Mouse (Mus musculus) cerebellum, adult 18-20 months (tissue): ENCODE results near the gene Arhgap9.
A peak's percentile ranks its signal among the peaks of the same experiment; 100 is the strongest.
"Not testable (repeated sequence)": the region's sequence is repeated elsewhere in the genome, so short reads cannot be mapped to it uniquely, and the experiment has no call there.

Source experiments
- DNase-seq, 2 experiments: peaks; one replicate each; pipeline ENCODE4 v3.0.0; 2021

Gene Arhgap9

DNA sequence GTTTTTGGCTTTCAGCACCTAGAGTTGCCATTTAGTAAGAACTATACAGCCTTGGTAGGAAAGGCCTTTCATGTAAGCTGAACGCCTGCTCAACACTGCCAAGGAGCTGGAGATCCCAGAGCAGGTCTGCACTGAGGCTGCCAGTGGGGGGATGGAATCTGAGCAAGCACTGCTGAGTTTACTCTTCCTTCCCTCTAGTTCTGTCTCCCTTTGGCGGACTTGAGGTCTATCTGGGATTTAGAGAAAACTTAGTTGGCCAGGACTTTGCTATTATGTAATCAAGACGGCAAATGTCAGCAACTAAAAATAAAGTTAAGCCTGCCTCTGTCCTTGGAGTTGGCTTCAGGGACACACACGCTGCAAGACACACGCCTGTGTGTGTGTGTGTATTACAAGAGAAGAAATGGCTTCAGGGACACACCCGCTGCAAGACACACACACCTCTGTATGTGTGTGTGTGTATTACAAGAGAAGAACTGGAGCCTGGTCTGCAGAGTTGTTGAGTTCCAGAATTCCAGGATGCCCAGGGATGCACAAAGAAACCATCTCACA lies 28.7 kb upstream of the Arhgap9 start:
- no peak for DNase-seq

- no peak for DNase-seq
Observed at GRCm38 (mm10) chr10:127293590-127294113, 28.1 kb upstream of the Arhgap9 start.

- no peak for DNase-seq
Observed at GRCm38 (mm10) chr10:127294895-127295510, 26.8 kb upstream of the Arhgap9 start.

- DNase-seq, result no peak
Observed at GRCm38 (mm10) chr10:127295986-127296794, 25.6 kb upstream of the Arhgap9 start.

DNA sequence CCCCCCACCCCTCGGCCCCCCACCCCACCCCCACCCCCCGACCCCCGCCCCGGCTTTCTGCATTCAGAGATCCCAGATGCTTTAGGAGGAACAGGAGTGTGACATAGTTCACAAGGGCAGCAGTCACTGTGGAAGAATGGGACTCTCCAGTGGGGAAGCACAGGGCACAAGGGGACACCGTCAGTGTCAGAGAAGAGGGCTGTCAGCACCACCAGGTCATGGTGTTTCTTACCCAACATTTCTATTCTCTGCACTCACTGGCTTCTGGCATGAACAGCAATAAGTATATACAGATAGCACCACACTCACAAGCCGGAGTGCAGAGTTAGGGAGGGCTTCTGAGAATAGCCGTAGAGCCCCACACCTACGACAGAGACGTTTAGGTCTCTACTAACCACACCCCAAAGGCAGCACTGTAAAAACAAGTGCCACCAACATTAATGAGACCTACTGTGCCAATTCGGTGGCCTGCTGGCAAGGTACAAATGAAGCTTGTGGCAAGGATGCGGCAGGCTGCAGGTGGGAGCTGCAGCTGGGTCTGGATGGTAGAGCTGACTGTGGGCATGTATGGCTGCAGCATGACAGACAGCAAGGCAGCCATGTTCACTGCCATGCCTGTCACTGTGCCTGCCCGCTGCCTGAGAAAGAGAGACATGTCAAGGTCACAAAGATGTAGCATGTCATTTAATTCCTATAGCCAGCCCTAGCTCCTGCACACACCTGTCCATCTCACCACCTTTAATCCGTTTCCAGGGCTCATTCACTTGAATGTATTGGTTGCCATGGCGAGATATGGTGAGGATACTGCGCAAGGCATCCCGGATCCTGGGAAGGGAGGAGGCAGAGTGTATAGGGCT lies 24.5 kb upstream of the Arhgap9 start:
- no peak for DNase-seq

GRCm38 (mm10) chr10:127300361-127300760 lies 21.4 kb upstream of the Arhgap9 start:
- DNase-seq, result no peak

GRCm38 (mm10) chr10:127303136-127303535 lies 18.6 kb upstream of the Arhgap9 start:
- DNase-seq, result no peak

DNA sequence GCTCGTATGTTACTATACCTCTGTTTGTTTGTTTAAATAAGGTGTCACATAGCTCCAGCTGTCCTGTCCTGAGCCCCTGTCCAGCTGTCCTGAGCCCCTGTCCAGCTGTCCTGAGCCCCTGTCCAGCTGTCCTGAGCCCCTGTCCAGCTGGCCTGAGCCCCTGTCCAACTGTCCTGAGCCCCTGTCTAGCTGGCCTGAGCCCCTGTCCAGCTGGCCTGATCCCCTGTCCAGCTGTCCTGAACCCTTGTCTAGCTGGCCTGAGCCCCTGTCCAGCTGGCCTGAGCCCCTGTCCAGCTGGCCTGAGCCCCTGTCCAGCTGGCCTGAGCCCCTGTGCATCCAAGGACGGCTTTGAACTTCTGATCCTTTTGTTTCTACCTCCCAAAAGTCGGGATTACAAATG lies 12.6 kb upstream of the Arhgap9 start:
- DNase-seq, result not testable (repeated sequence)

- DNase-seq, result no peak
Observed at GRCm38 (mm10) chr10:127310523-127311475, 11.0 kb upstream of the Arhgap9 start.

DNA sequence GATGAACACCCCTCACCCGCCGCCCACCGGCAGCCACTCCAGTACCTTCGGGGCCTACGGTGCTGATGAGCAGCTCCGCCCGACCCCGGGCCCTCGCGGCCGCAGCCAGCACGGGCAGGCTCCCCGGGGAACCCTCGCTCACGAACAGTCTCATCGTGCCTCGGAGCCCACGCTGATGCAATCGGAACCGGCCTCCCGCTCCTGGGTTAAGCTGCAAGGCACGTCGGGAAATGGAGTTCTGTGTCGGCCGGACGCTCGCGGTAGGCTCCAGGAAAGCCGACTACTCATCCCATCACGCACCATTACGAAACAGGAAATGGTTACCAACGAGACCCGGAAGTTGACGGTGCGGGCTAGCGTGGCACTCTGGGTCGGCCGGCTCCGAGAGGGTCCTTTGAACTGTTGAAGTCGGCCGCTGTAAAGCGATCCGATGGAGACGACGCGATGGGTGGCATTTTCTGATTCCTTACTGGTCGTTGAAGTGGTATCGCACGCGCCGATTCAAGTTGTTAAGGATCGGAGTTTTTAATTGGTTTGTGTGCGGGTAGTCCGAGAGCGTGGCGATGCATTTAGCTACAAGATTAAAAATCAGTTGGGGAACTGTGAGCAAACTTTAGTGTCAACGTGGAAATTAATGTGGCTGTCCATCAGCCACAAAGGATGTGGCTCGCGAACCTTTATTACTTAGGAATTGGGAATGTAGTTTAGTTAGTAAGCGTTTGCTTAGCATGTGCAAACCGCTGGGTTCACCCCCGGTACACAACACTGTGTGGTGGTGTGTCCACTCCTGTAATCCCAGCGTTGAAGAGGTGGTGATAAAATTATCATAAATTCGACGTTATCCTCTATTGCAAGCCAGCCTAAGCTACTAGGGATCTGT lies 10.0 kb upstream of the Arhgap9 start, which contains the start of gene Mars:
TSS of gene Mars (minus strand) at position 311 of the 880 bp plus-strand sequence.
- DNase-seq, result peak; percentile 94 to 98

DNA sequence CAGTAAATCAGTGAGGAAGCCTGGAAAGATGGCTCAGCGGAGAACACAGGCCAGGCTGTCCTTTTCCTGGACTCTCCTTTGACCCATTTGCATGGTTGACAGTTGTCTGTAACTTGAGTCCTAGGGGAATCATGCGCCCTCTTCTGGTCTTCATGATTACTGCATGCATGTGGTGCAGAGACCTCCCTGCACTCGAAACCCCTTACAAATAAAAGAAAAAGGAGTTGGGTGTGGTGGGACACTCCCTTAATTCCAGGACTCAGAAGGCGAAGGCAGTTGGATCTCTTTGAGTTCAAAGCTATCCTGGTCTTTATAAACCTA lies 9.4 kb upstream of the Arhgap9 start:
- DNase-seq, result peak; percentile 84 to 87

DNA sequence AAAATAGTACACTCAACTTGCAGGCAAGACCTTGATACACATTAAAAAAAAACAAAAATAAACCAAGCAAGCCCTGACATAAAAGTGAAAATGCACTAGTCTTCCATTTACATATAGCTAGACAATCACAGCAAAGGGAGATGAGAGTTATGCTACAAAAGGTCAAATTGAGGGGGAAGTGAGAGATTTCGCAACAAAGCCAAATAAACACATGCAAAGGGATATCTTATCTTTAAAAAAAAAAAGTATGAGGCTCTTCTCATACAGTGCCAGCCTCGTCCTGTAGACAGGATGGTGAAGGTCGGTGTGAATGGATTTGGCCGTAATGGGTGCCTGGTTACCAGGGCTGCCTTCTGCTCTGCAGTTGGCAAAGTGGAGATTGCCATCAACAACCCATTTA lies 8.9 kb upstream of the Arhgap9 start:
- no peak for DNase-seq

DNA sequence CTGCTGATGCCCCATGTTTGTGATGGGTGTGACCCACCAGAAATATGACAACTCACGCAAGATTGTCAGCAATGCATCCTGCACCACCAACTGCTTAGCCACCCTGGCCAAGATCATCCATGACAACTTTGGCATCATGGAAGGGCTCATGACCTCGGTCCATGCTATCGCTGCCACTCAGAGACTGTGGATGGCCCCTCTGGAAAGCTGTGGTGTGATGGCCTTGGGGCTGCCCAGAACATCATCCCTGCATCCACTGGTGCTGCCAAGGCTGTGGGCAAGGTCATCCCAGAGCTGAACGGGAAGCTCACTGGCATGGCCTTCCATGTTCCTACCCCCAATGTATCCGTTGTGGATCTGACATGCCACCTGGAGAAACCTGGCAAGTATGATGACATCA lies 8.2 kb upstream of the Arhgap9 start:
- not testable (repeated sequence) for DNase-seq

DNA sequence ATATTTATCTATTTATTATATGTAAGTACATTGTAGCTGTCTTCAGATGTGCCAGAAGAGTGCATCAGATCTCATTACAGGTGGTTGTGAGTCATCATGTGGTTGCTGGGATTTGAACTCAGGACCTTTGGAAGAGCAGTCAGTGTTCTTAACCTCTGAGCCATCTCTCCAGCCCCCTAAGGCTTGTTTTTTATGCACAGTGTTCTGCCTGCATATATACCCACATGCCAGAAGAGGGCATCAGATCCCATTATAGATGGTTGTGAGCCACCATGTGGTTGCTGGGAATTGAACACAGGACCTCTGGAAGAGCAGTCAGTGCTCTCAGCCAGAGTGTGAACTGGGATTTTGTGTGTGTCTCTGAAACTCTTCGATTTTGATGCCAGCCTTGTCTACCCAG lies 6.8 kb upstream of the Arhgap9 start:
- DNase-seq, result not testable (repeated sequence)

GRCm38 (mm10) chr10:127317277-127317676 lies 4.5 kb upstream of the Arhgap9 start:
- no peak for DNase-seq

DNA sequence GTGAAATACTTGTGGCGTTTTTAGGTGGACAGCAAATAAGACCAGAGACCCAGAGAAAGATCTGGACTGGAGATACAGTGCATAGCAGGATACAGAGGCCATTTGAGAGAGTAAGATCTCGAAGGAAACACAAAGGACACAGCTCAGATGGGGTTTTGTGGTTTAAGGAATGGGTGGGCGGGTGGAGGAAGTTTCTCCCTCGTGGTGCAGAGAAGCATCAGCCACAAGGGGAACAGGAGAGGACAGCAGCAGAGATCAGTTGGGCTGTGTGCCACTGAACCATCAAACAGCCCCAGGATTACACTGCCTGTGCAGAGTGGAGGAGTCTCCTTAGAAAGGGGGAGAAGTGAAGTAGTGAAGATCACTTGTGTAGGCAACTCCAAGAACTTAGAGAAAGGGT lies 3.8 kb upstream of the Arhgap9 start:
- DNase-seq, result no peak

DNA sequence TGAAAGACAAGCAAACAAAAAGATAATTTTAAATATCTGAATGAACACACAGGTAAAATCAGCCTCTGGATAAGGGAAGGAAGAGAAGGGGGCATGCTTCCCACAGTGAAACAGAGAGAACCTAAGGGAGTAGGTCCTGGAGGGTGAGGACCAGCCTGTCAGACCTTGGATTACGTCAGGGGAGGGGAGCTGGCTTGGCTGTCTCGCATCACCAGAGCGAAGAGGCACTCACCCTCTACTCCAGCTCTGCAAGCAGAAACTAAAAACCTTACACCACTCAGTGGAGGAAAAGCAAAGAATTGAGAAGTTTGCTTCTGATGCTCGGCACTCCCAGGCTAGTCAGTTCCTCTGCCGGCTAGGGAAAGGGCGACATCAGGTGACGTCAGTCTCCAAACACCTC lies 1.8 kb upstream of the Arhgap9 start:
- DNase-seq, result no peak

GRCm38 (mm10) chr10:127322178-127322577 lies 414 bp downstream of the Arhgap9 start:
- no peak for DNase-seq

DNA sequence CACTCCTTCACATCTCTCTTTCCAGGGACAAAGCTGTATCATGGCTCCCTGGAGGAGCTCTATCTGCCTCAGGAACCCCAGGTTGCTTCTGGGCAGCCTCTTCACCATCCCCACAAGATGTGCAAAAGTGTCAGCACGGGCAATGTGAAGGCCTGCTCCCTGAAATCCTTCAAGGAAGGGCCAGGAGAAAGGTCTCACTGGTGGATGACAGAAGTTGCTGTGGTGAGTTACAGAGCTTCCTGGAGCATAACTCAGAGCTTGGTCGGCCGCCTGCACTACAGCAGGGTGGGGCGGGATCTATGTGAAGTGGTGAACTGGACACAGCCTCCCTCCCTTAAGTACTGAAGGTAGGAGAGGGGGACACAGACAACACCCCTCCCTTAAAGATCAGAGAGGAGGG lies 905 bp downstream of the Arhgap9 start:
- DNase-seq, result no peak

GRCm38 (mm10) chr10:127323131-127323855 lies 1.5 kb downstream of the Arhgap9 start:
- DNase-seq, result no peak
